Mouse (Mus musculus): Measurements from ENCODE around the gene Dhx58.

Dhx58 gene

GRCm38 (mm10) chr11:100703851-100704531 is at the start of gene Dhx58:
Dhx58 (minus strand) TSS chr11:100704271.
- DNase-seq (ENCODE audit: low read depth, low spot score), result no peak

- DNase-seq (ENCODE audit: low read depth, low spot score), result no peak
These were observed 48.2 kb upstream of the Dhx58 start for GRCm38 (mm10) chr11:100752294-100752693.

- no peak for DNase-seq (ENCODE audit: low read depth, low spot score)
These were observed 46.1 kb upstream of the Dhx58 start for GRCm38 (mm10) chr11:100750127-100750526.

- peak; percentile 58 for DNase-seq (ENCODE audit: low read depth, low spot score)
These were observed 45.4 kb upstream of the Dhx58 start for GRCm38 (mm10) chr11:100749469-100749868.

GRCm38 (mm10) chr11:100748620-100749019 is 44.5 kb upstream of the Dhx58 start:
- no peak for DNase-seq (ENCODE audit: low read depth, low spot score)

- no peak for DNase-seq (ENCODE audit: low read depth, low spot score)
These were observed 43.0 kb upstream of the Dhx58 start for GRCm38 (mm10) chr11:100747114-100747513.

GRCm38 (mm10) chr11:100746546-100746945 is 42.5 kb upstream of the Dhx58 start:
- peak; percentile 67 for DNase-seq (ENCODE audit: low read depth, low spot score)

GRCm38 (mm10) chr11:100745085-100745484 is 41.0 kb upstream of the Dhx58 start:
- peak; percentile 84 for DNase-seq (ENCODE audit: low read depth, low spot score)

GRCm38 (mm10) chr11:100741348-100741747 is 37.3 kb upstream of the Dhx58 start:
- no peak for DNase-seq (ENCODE audit: low read depth, low spot score)

GRCm38 (mm10) chr11:100738749-100739148 is 34.7 kb upstream of the Dhx58 start:
- DNase-seq (ENCODE audit: low read depth, low spot score), result no peak

- peak; percentile 100 for DNase-seq (ENCODE audit: low read depth, low spot score)
These were observed 34.1 kb upstream of the Dhx58 start, which contains the start of gene Rab5c for GRCm38 (mm10) chr11:100738066-100738604. Rab5c (minus strand) TSS chr11:100738215.

GRCm38 (mm10) chr11:100737105-100737733 is 33.1 kb upstream of the Dhx58 start:
- DNase-seq (ENCODE audit: low read depth, low spot score), result no peak

- DNase-seq (ENCODE audit: low read depth, low spot score), result no peak
These were observed 32.6 kb upstream of the Dhx58 start for GRCm38 (mm10) chr11:100736746-100737080.

- DNase-seq (ENCODE audit: low read depth, low spot score), result no peak
These were observed 32.1 kb upstream of the Dhx58 start for GRCm38 (mm10) chr11:100735954-100736745.

GRCm38 (mm10) chr11:100735134-100735865 is 31.2 kb upstream of the Dhx58 start:
- DNase-seq (ENCODE audit: low read depth, low spot score), result no peak

GRCm38 (mm10) chr11:100730477-100731205 is 26.6 kb upstream of the Dhx58 start:
- DNase-seq (ENCODE audit: low read depth, low spot score), result no peak

- DNase-seq (ENCODE audit: low read depth, low spot score), result no peak
These were observed 25.9 kb upstream of the Dhx58 start for GRCm38 (mm10) chr11:100729976-100730375.

- no peak for DNase-seq (ENCODE audit: low read depth, low spot score)
These were observed 24.5 kb upstream of the Dhx58 start for GRCm38 (mm10) chr11:100728601-100729000.

- DNase-seq (ENCODE audit: low read depth, low spot score), result no peak
These were observed 23.1 kb upstream of the Dhx58 start for GRCm38 (mm10) chr11:100727201-100727600.

- no peak for DNase-seq (ENCODE audit: low read depth, low spot score)
These were observed 20.9 kb upstream of the Dhx58 start for GRCm38 (mm10) chr11:100724919-100725512.
